Mouse (Mus musculus) R1 (cell line): ENCODE measurements at regions not wholly inside any gene's neighbourhood (a gene's known extent, or its start where the extent isn't known, plus 50 kb on each side); places are given as distances from the start of the nearest gene placed in this dataset.

Experiments used
- DNase-seq: peaks from one replicate; pipeline ENCODE4 v3.0.0-alpha.2; 2018; ENCODE audit warnings: low read depth, low spot score

GRCm38 (mm10) chr1:103057006-103057405, 1711.3 kb upstream of the Cdh20 start:
- DNase-seq, result no peak

GRCm38 (mm10) chr1:103071045-103071444, 1697.3 kb upstream of the Cdh20 start:
- no peak for DNase-seq

GRCm38 (mm10) chr1:103076645-103077044, 1691.7 kb upstream of the Cdh20 start:
- no peak for DNase-seq

- DNase-seq, result peak; percentile 70
Observed at GRCm38 (mm10) chr1:103093908-103094648, 1674.3 kb upstream of the Cdh20 start.
